Mouse (Mus musculus): ENCODE measurements at regions not wholly inside any gene's neighbourhood (a gene's known extent, or its start where the extent isn't known, plus 50 kb on each side); places are given as distances from the start of the nearest gene placed in this dataset.

- ATAC-seq (ENCODE audit: insufficient read depth, low FRiP score, low TSS enrichment) (no peak), DNase-seq (ENCODE audit: low spot score) (no peak)
- Histone ChIP-seq H3K9me3 (ENCODE audit: control insufficient read depth, low read length) (no peaks in the 10 kb centered on the region), H3K9ac (ENCODE audit: low read length) (no peak overlapping the region), H3K27me3 (ENCODE audit: control insufficient read depth, insufficient read depth, low read length) (no peaks in the 10 kb centered on the region), H3K36me3 (ENCODE audit: control insufficient read depth, insufficient read depth, low read length) (no peaks in the 10 kb centered on the region), H3K27ac (ENCODE audit: low read depth, low read length) (no peak overlapping the region), H3K4me1 (ENCODE audit: control insufficient read depth, insufficient read depth, low read length) (no peaks in the 10 kb centered on the region), H3K4me3 (ENCODE audit: low read depth, low read length) (no peak overlapping the region), H3K4me2 (ENCODE audit: low read depth) (no peak overlapping the region)
- 64% methylated on average over 22 of the region's 22 CpGs for WGBS
Observed at GRCm38 (mm10) chr1:41035085-41035880, 229.9 kb downstream of the Tmem182 start.

GRCm38 (mm10) chr1:41036940-41037339 is 231.5 kb downstream of the Tmem182 start:
- H3K9ac ChIP-seq (ENCODE audit: low read length): no peak overlapping the region
- WGBS: 87% methylated on average over 12 of the region's 12 CpGs
- no peaks in the 10 kb centered on the region for H3K9me3 ChIP-seq (ENCODE audit: control insufficient read depth, low read length)
- DNase-seq (ENCODE audit: low spot score): no peak
- H3K27me3 ChIP-seq (ENCODE audit: control insufficient read depth, insufficient read depth, low read length): no peaks in the 10 kb centered on the region
- H3K36me3 ChIP-seq (ENCODE audit: control insufficient read depth, insufficient read depth, low read length): no peaks in the 10 kb centered on the region
- no peak overlapping the region for H3K27ac ChIP-seq (ENCODE audit: low read depth, low read length)
- no peak for ATAC-seq (ENCODE audit: insufficient read depth, low FRiP score, low TSS enrichment)
- no peak overlapping the region for H3K4me2 ChIP-seq (ENCODE audit: low read depth)
- no peaks in the 10 kb centered on the region for H3K4me1 ChIP-seq (ENCODE audit: control insufficient read depth, insufficient read depth, low read length)
- no peak overlapping the region for H3K4me3 ChIP-seq (ENCODE audit: low read depth, low read length)

GRCm38 (mm10) chr1:41054426-41054955 is 249.1 kb downstream of the Tmem182 start:
- no peak overlapping the region for H3K27ac ChIP-seq (ENCODE audit: low read depth, low read length)
- no peaks in the 10 kb centered on the region for H3K9me3 ChIP-seq (ENCODE audit: control insufficient read depth, low read length)
- H3K4me1 ChIP-seq (ENCODE audit: control insufficient read depth, insufficient read depth, low read length): no peaks in the 10 kb centered on the region
- H3K9ac ChIP-seq (ENCODE audit: low read length): no peak overlapping the region
- H3K27me3 ChIP-seq (ENCODE audit: control insufficient read depth, insufficient read depth, low read length): no peaks in the 10 kb centered on the region
- H3K36me3 ChIP-seq (ENCODE audit: control insufficient read depth, insufficient read depth, low read length): no peaks in the 10 kb centered on the region
- no peak for DNase-seq (ENCODE audit: low spot score)
- 93% methylated on average over 5 of the region's 5 CpGs for WGBS
- ATAC-seq (ENCODE audit: insufficient read depth, low FRiP score, low TSS enrichment): no peak
- no peak overlapping the region for H3K4me3 ChIP-seq (ENCODE audit: low read depth, low read length)
- H3K4me2 ChIP-seq (ENCODE audit: low read depth): no peak overlapping the region

- 93% methylated on average over 10 of the region's 10 CpGs for whole genome bisulfite sequencing
- H3K36me3 ChIP-seq (ENCODE audit: control insufficient read depth, insufficient read depth, low read length): no peaks in the 10 kb centered on the region
- no peak for ATAC-seq (ENCODE audit: insufficient read depth, low FRiP score, low TSS enrichment)
Observed at GRCm38 (mm10) chr1:41055761-41056160, 250.4 kb downstream of the Tmem182 start.

GRCm38 (mm10) chr1:41065130-41065529 is 259.7 kb downstream of the Tmem182 start:
- no peak overlapping the region for H3K9ac ChIP-seq (ENCODE audit: low read length)
- no peak for DNase-seq (ENCODE audit: low spot score)
- H3K36me3 ChIP-seq (ENCODE audit: control insufficient read depth, insufficient read depth, low read length): no peaks in the 10 kb centered on the region
- 88% methylated on average over 10 of the region's 10 CpGs for WGBS
- no peaks in the 10 kb centered on the region for H3K27me3 ChIP-seq (ENCODE audit: control insufficient read depth, insufficient read depth, low read length)
- H3K27ac ChIP-seq (ENCODE audit: low read depth, low read length): no peak overlapping the region
- no peak overlapping the region for H3K4me3 ChIP-seq (ENCODE audit: low read depth, low read length)
- no peaks in the 10 kb centered on the region for H3K9me3 ChIP-seq (ENCODE audit: control insufficient read depth, low read length)
- no peak for ATAC-seq (ENCODE audit: insufficient read depth, low FRiP score, low TSS enrichment)
- H3K4me2 ChIP-seq (ENCODE audit: low read depth): no peak overlapping the region
- no peaks in the 10 kb centered on the region for H3K4me1 ChIP-seq (ENCODE audit: control insufficient read depth, insufficient read depth, low read length)

More at GRCm38 (mm10) chr1:41055761-41056160, 250.4 kb downstream of the Tmem182 start:
- Histone ChIP-seq H3K27me3 (ENCODE audit: control insufficient read depth, insufficient read depth, low read length) (no peaks in the 10 kb centered on the region), H3K9me3 (ENCODE audit: control insufficient read depth, low read length) (no peaks in the 10 kb centered on the region), H3K27ac (ENCODE audit: low read depth, low read length) (no peak overlapping the region), H3K9ac (ENCODE audit: low read length) (no peak overlapping the region), H3K4me1 (ENCODE audit: control insufficient read depth, insufficient read depth, low read length) (no peaks in the 10 kb centered on the region), H3K4me3 (ENCODE audit: low read depth, low read length) (no peak overlapping the region), H3K4me2 (ENCODE audit: low read depth) (no peak overlapping the region)
- no peak for DNase-seq (ENCODE audit: low spot score)

- WGBS: 97% methylated on average over 5 of the region's 5 CpGs
- H3K4me1 ChIP-seq (ENCODE audit: control insufficient read depth, insufficient read depth, low read length): no peaks in the 10 kb centered on the region
Observed at GRCm38 (mm10) chr1:41104869-41105268, 299.5 kb downstream of the Tmem182 start.

GRCm38 (mm10) chr1:41121636-41122175 is 316.3 kb downstream of the Tmem182 start:
- Histone ChIP-seq H3K9ac (ENCODE audit: low read length) (no peak overlapping the region), H3K9me3 (ENCODE audit: control insufficient read depth, low read length) (no peaks in the 10 kb centered on the region), H3K27ac (ENCODE audit: low read depth, low read length) (no peak overlapping the region), H3K27me3 (ENCODE audit: control insufficient read depth, insufficient read depth, low read length) (no peaks in the 10 kb centered on the region), H3K4me2 (ENCODE audit: low read depth) (no peak overlapping the region), H3K4me3 (ENCODE audit: low read depth, low read length) (no peak overlapping the region), H3K36me3 (ENCODE audit: control insufficient read depth, insufficient read depth, low read length) (no peaks in the 10 kb centered on the region), H3K4me1 (ENCODE audit: control insufficient read depth, insufficient read depth, low read length) (no peaks in the 10 kb centered on the region)
- DNase-seq (ENCODE audit: low spot score): no peak
- no peak for ATAC-seq (ENCODE audit: insufficient read depth, low FRiP score, low TSS enrichment)
- WGBS: 81% methylated on average over 5 of the region's 5 CpGs

More at GRCm38 (mm10) chr1:41104869-41105268, 299.5 kb downstream of the Tmem182 start:
- no peaks in the 10 kb centered on the region for H3K9me3 ChIP-seq (ENCODE audit: control insufficient read depth, low read length)
- H3K36me3 ChIP-seq (ENCODE audit: control insufficient read depth, insufficient read depth, low read length): no peaks in the 10 kb centered on the region
- H3K4me3 ChIP-seq (ENCODE audit: low read depth, low read length): no peak overlapping the region
- H3K9ac ChIP-seq (ENCODE audit: low read length): no peak overlapping the region
- no peaks in the 10 kb centered on the region for H3K27me3 ChIP-seq (ENCODE audit: control insufficient read depth, insufficient read depth, low read length)
- DNase-seq (ENCODE audit: low spot score) (no peak), ATAC-seq (ENCODE audit: insufficient read depth, low FRiP score, low TSS enrichment) (no peak)
- H3K27ac ChIP-seq (ENCODE audit: low read depth, low read length): no peak overlapping the region
- H3K4me2 ChIP-seq (ENCODE audit: low read depth): no peak overlapping the region

- no peaks in the 10 kb centered on the region for H3K27me3 ChIP-seq (ENCODE audit: control insufficient read depth, insufficient read depth, low read length)
- H3K4me3 ChIP-seq (ENCODE audit: low read depth, low read length): no peak overlapping the region
- no peak for DNase-seq (ENCODE audit: low spot score)
- no peak for ATAC-seq (ENCODE audit: insufficient read depth, low FRiP score, low TSS enrichment)
- no peak overlapping the region for H3K27ac ChIP-seq (ENCODE audit: low read depth, low read length)
- no peak overlapping the region for H3K4me2 ChIP-seq (ENCODE audit: low read depth)
- WGBS: under 1% methylated on average over 9 of the region's 9 CpGs
- H3K9me3 ChIP-seq (ENCODE audit: control insufficient read depth, low read length): no peaks in the 10 kb centered on the region
- no peak overlapping the region for H3K9ac ChIP-seq (ENCODE audit: low read length)
- H3K4me1 ChIP-seq (ENCODE audit: control insufficient read depth, insufficient read depth, low read length): no peaks in the 10 kb centered on the region
- no peaks in the 10 kb centered on the region for H3K36me3 ChIP-seq (ENCODE audit: control insufficient read depth, insufficient read depth, low read length)
Observed at GRCm38 (mm10) chr1:41131410-41131809, 326.0 kb downstream of the Tmem182 start.

- H3K9ac ChIP-seq (ENCODE audit: low read length): no peak overlapping the region
- no peak overlapping the region for H3K27ac ChIP-seq (ENCODE audit: low read depth, low read length)
- H3K4me2 ChIP-seq (ENCODE audit: low read depth): no peak overlapping the region
- no peak overlapping the region for H3K4me3 ChIP-seq (ENCODE audit: low read depth, low read length)
- no peaks in the 10 kb centered on the region for H3K27me3 ChIP-seq (ENCODE audit: control insufficient read depth, insufficient read depth, low read length)
- 27% methylated on average over 1 of the region's 1 CpGs for WGBS
- DNase-seq (ENCODE audit: low spot score): no peak
- no peak for ATAC-seq (ENCODE audit: insufficient read depth, low FRiP score, low TSS enrichment)
- no peaks in the 10 kb centered on the region for H3K36me3 ChIP-seq (ENCODE audit: control insufficient read depth, insufficient read depth, low read length)
- no peaks in the 10 kb centered on the region for H3K9me3 ChIP-seq (ENCODE audit: control insufficient read depth, low read length)
- no peaks in the 10 kb centered on the region for H3K4me1 ChIP-seq (ENCODE audit: control insufficient read depth, insufficient read depth, low read length)
Observed at GRCm38 (mm10) chr1:41133143-41133542, 327.7 kb downstream of the Tmem182 start.
